Mouse (Mus musculus): ENCODE results near the gene Gm47841. TPM values are rescaled to one million over a fixed set of nuclear protein-coding genes. Genes with fewer than 3 reads are reported as not detected.

Gm47841 gene
- polyA plus RNA-seq, 1 experiment = not detected

GRCm38 (mm10) chr15:101072736-101073135 is 25.5 kb upstream of the Gm47841 start:
- Histone ChIP-seq H3K79me2 (ENCODE audit: control insufficient read depth, insufficient read depth) (no peaks in the 10 kb centered on the region), H3K4me3 (ENCODE audit: insufficient read depth, poor library complexity, severe bottlenecking) (no peak overlapping the region), H3K36me3 (ENCODE audit: control insufficient read depth, insufficient read depth) (no peaks in the 10 kb centered on the region), H3K27me3 (ENCODE audit: control insufficient read depth, insufficient read depth, insufficient read length) (peaks cover 94% of the 10 kb centered on the region), H3ac (ENCODE audit: control insufficient read depth, insufficient read length, low read depth) (no peak overlapping the region), H3K79me3 (ENCODE audit: low read depth) (no peaks in the 10 kb centered on the region)
- TF ChIP-seq MYOG (IDR thresholded peaks at IDR 0.05; ENCODE audit: control insufficient read depth, extremely low read depth, insufficient read length) (no peak), CTCF (IDR thresholded peaks at IDR 0.05; ENCODE audit: control insufficient read depth, insufficient read depth, insufficient read length) (no peak), CEBPB (IDR thresholded peaks at IDR 0.05; ENCODE audit: low read depth) (no peak), MAX (IDR thresholded peaks at IDR 0.05) (no peak), MYOD1 (IDR thresholded peaks at IDR 0.05; ENCODE audit: control insufficient read depth, insufficient read length, low read depth) (no peak), FOSL1 (IDR thresholded peaks at IDR 0.05; ENCODE audit: insufficient read depth, low read length, poor library complexity, severe bottlenecking) (no peak), USF1 (IDR thresholded peaks at IDR 0.05; ENCODE audit: low read depth) (no peak)

- TF ChIP-seq CEBPB (IDR thresholded peaks at IDR 0.05; ENCODE audit: low read depth) (no peak), MAX (IDR thresholded peaks at IDR 0.05) (no peak)
- H3K4me3 ChIP-seq (ENCODE audit: insufficient read depth, poor library complexity, severe bottlenecking) = no peak overlapping the region
- peaks cover 81% of the 10 kb centered on the region for H3K27me3 ChIP-seq (ENCODE audit: control insufficient read depth, insufficient read depth, insufficient read length)
- no peaks in the 10 kb centered on the region for H3K36me3 ChIP-seq (ENCODE audit: control insufficient read depth, insufficient read depth)
- H3K79me3 ChIP-seq (ENCODE audit: low read depth) = no peaks in the 10 kb centered on the region
- no peak overlapping the region for H3ac ChIP-seq (ENCODE audit: control insufficient read depth, insufficient read length, low read depth)
- H3K79me2 ChIP-seq (ENCODE audit: control insufficient read depth, insufficient read depth) = no peaks in the 10 kb centered on the region
Measured at GRCm38 (mm10) chr15:101070762-101071161, 23.6 kb upstream of the Gm47841 start.

DNA sequence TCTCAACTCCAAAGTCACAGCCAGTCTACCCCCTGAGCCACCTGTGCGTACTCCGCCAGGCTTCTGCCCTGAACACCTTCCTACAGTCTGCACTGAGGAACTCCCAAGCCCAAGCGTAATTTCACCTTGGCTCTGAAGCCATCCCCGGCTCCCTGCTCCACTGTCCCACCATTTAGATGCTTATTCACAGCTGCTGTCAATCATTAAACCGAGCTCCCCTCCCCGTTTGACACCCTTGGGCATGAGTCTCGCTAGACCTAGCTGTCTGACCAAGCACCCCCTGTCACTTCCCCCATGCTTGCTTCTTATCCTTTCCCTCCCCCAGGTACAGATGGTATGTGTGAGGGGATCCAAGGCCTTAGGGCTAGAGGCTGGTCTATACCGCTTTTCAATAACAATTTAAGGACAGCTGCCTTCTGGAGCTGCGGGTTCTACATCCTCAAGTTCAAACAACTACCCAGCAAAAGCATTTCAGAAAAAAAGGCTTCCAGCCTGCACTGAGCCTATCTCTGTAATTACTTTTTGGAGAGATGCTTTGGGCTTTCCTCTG is 22.5 kb upstream of the Gm47841 start:
- no peak for TF ChIP-seq FOSL1 (IDR thresholded peaks at IDR 0.05; ENCODE audit: insufficient read depth, low read length, poor library complexity, severe bottlenecking)
- no peak for TF ChIP-seq MAX (IDR thresholded peaks at IDR 0.05)
- TF ChIP-seq USF1 (IDR thresholded peaks at IDR 0.05; ENCODE audit: low read depth) = no peak
- TF ChIP-seq MYOG (IDR thresholded peaks at IDR 0.05; ENCODE audit: control insufficient read depth, extremely low read depth, insufficient read length) = no peak
- no peak for TF ChIP-seq CTCF (IDR thresholded peaks at IDR 0.05; ENCODE audit: control insufficient read depth, insufficient read depth, insufficient read length)
- no peak for TF ChIP-seq CEBPB (IDR thresholded peaks at IDR 0.05; ENCODE audit: low read depth)
- TF ChIP-seq MYOD1 (IDR thresholded peaks at IDR 0.05; ENCODE audit: control insufficient read depth, insufficient read length, low read depth) = no peak
- peaks cover 74% of the 10 kb centered on the region for H3K27me3 ChIP-seq (ENCODE audit: control insufficient read depth, insufficient read depth, insufficient read length)

GRCm38 (mm10) chr15:101068671-101069070 is 21.5 kb upstream of the Gm47841 start:
- Histone ChIP-seq H3K79me2 (ENCODE audit: control insufficient read depth, insufficient read depth) (no peaks in the 10 kb centered on the region), H3K79me3 (ENCODE audit: low read depth) (no peaks in the 10 kb centered on the region), H3K27me3 (ENCODE audit: control insufficient read depth, insufficient read depth, insufficient read length) (peaks cover 68% of the 10 kb centered on the region), H3K4me3 (ENCODE audit: insufficient read depth, poor library complexity, severe bottlenecking) (no peak overlapping the region), H3ac (ENCODE audit: control insufficient read depth, insufficient read length, low read depth) (no peak overlapping the region), H3K36me3 (ENCODE audit: control insufficient read depth, insufficient read depth) (no peaks in the 10 kb centered on the region)
- TF ChIP-seq USF1 (IDR thresholded peaks at IDR 0.05; ENCODE audit: low read depth) (no peak), MYOG (IDR thresholded peaks at IDR 0.05; ENCODE audit: control insufficient read depth, extremely low read depth, insufficient read length) (no peak), CTCF (IDR thresholded peaks at IDR 0.05; ENCODE audit: control insufficient read depth, insufficient read depth, insufficient read length) (no peak), MAX (IDR thresholded peaks at IDR 0.05) (no peak), MYOD1 (IDR thresholded peaks at IDR 0.05; ENCODE audit: control insufficient read depth, insufficient read length, low read depth) (no peak), CEBPB (IDR thresholded peaks at IDR 0.05; ENCODE audit: low read depth) (no peak), FOSL1 (IDR thresholded peaks at IDR 0.05; ENCODE audit: insufficient read depth, low read length, poor library complexity, severe bottlenecking) (no peak)

More for the DNA sequence above, 22.5 kb upstream of the Gm47841 start:
- Histone ChIP-seq H3K79me3 (ENCODE audit: low read depth) (no peaks in the 10 kb centered on the region), H3ac (ENCODE audit: control insufficient read depth, insufficient read length, low read depth) (no peak overlapping the region), H3K79me2 (ENCODE audit: control insufficient read depth, insufficient read depth) (no peaks in the 10 kb centered on the region), H3K36me3 (ENCODE audit: control insufficient read depth, insufficient read depth) (no peaks in the 10 kb centered on the region), H3K4me3 (ENCODE audit: insufficient read depth, poor library complexity, severe bottlenecking) (no peak overlapping the region)

DNA sequence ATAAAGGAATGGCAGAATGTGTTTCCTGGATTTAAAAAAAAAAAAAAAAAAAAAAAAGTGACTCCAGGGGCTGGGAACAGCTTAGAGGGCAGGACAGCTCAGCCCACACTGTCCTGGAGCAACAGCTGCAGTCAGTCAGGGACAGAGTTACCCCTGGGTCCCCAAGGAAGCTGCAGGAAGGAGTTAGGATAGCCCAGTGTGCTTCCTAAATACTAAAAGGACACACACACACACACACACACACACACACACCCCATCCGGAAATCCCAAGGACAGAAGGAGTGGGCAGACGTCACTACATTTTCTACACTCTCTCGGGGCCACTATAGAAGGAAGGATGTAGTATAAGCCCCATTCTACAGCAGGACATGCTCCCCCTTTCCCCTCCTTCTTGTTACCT is 20.8 kb upstream of the Gm47841 start:
- H3ac ChIP-seq (ENCODE audit: control insufficient read depth, insufficient read length, low read depth) = no peak overlapping the region
- TF ChIP-seq USF1 (IDR thresholded peaks at IDR 0.05; ENCODE audit: low read depth) = no peak
- no peaks in the 10 kb centered on the region for H3K79me2 ChIP-seq (ENCODE audit: control insufficient read depth, insufficient read depth)
- peaks cover 69% of the 10 kb centered on the region for H3K27me3 ChIP-seq (ENCODE audit: control insufficient read depth, insufficient read depth, insufficient read length)
- H3K79me3 ChIP-seq (ENCODE audit: low read depth) = no peaks in the 10 kb centered on the region
- H3K4me3 ChIP-seq (ENCODE audit: insufficient read depth, poor library complexity, severe bottlenecking) = no peak overlapping the region
- H3K36me3 ChIP-seq (ENCODE audit: control insufficient read depth, insufficient read depth) = no peaks in the 10 kb centered on the region

GRCm38 (mm10) chr15:101066920-101067696 is 19.9 kb upstream of the Gm47841 start:
- Histone ChIP-seq H3K4me3 (ENCODE audit: insufficient read depth, poor library complexity, severe bottlenecking) (no peak overlapping the region), H3K79me3 (ENCODE audit: low read depth) (no peaks in the 10 kb centered on the region), H3K36me3 (ENCODE audit: control insufficient read depth, insufficient read depth) (no peaks in the 10 kb centered on the region), H3ac (ENCODE audit: control insufficient read depth, insufficient read length, low read depth) (no peak overlapping the region), H3K79me2 (ENCODE audit: control insufficient read depth, insufficient read depth) (no peaks in the 10 kb centered on the region), H3K27me3 (ENCODE audit: control insufficient read depth, insufficient read depth, insufficient read length) (peaks cover 69% of the 10 kb centered on the region)
- TF ChIP-seq CTCF (IDR thresholded peaks at IDR 0.05; ENCODE audit: control insufficient read depth, insufficient read depth, insufficient read length) = no peak
- no peak for TF ChIP-seq FOSL1 (IDR thresholded peaks at IDR 0.05; ENCODE audit: insufficient read depth, low read length, poor library complexity, severe bottlenecking)
- TF ChIP-seq CEBPB (IDR thresholded peaks at IDR 0.05; ENCODE audit: low read depth) = no peak
- no peak for TF ChIP-seq MYOD1 (IDR thresholded peaks at IDR 0.05; ENCODE audit: control insufficient read depth, insufficient read length, low read depth)

Data from C2C12 (cell line).